Mouse (Mus musculus): ENCODE results near the gene Ly6g5b. TPM values are rescaled to one million over a fixed set of nuclear protein-coding genes. Genes with fewer than 3 reads are reported as not detected.
A peak's percentile ranks its signal among the peaks of the same experiment; 100 is the strongest.

Gene Ly6g5b
- polyA plus RNA-seq, 1 experiment = 1.4 TPM

- TF ChIP-seq CTCF (IDR thresholded peaks at IDR 0.05; ENCODE audit: extremely low read depth, insufficient read length, insufficient replicate concordance, low read depth, low read length) = no peak
- TF ChIP-seq POLR2A (IDR thresholded peaks at IDR 0.05; ENCODE audit: low read depth, low read length) = no peak
- Histone ChIP-seq H3K27me3 (ENCODE audit: control insufficient read depth, insufficient read depth, low read length) (no peaks in the 10 kb centered on the region), H3K36me3 (ENCODE audit: control insufficient read depth, insufficient read depth, low read length) (peaks cover 68% of the 10 kb centered on the region), H3K27ac (ENCODE audit: insufficient read depth, low read depth, low read length) (no peak overlapping the region), H3K4me1 (ENCODE audit: control insufficient read depth, insufficient read depth, insufficient read length, low read length) (peaks cover 4% of the 10 kb centered on the region; the same call in 1 of the 2 replicates), H3K4me3 (ENCODE audit: low read depth, low read length) (no peak overlapping the region)
- WGBS = 73% methylated on average over 16 of the region's 16 CpGs
Observed at GRCm38 (mm10) chr17:35140490-35140996, 25.3 kb upstream of the Ly6g5b start.

GRCm38 (mm10) chr17:35139269-35139668 lies 24.0 kb upstream of the Ly6g5b start:
- Histone ChIP-seq H3K36me3 (ENCODE audit: control insufficient read depth, insufficient read depth, low read length) (peaks cover 56% of the 10 kb centered on the region), H3K27me3 (ENCODE audit: control insufficient read depth, insufficient read depth, low read length) (no peaks in the 10 kb centered on the region), H3K27ac (ENCODE audit: insufficient read depth, low read depth, low read length) (no peak overlapping the region), H3K4me1 (ENCODE audit: control insufficient read depth, insufficient read depth, insufficient read length, low read length) (peaks cover 4% of the 10 kb centered on the region; the same call in 1 of the 2 replicates), H3K4me3 (ENCODE audit: low read depth, low read length) (no peak overlapping the region)
- 89% methylated on average over 3 of the region's 3 CpGs for WGBS
- TF ChIP-seq CTCF (IDR thresholded peaks at IDR 0.05; ENCODE audit: extremely low read depth, insufficient read length, insufficient replicate concordance, low read depth, low read length) = no peak
- no peak for TF ChIP-seq POLR2A (IDR thresholded peaks at IDR 0.05; ENCODE audit: low read depth, low read length)

DNA sequence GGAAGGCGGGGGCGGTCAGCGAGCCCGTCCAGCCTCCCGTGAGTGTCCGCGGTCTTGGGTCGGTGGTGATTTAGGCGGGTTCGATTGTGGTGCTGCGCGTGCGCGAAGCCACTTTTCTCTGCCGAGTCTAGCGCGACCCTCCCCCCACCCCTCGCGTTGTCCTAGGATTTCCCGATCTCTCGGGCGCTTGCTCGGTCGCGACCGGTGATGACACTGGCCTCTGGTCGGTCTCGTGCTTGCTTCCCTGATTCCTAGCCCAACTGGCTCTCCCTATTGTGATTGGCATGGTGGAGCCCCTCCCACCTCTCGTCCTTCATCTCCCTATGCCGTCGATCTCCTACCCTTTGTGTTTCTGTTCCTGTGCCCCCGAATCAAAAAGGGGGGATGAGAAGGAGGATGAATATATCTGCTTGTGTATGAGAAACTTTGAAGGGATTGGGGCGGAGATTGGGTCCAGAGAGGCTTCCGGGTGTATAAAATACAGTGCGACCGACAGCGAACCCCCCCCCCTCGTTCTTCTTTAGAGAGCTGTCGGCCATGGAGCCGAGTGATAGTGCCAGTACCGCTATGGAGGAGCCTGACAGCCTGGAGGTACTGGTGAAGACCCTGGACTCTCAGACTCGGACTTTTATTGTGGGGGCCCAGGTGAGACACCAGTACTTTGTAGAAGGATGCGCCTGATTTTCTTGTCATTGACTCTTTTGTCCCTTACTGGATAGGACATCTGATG lies 20.5 kb upstream of the Ly6g5b start:
- 1% methylated on average over 43 of the region's 43 CpGs for WGBS
- peak overlapping the region; percentile 67 for H3K4me3 ChIP-seq (ENCODE audit: low read depth, low read length)
- peaks cover 4% of the 10 kb centered on the region; the same call in 1 of the 2 replicates for H3K4me1 ChIP-seq (ENCODE audit: control insufficient read depth, insufficient read depth, insufficient read length, low read length)
- H3K27ac ChIP-seq (ENCODE audit: insufficient read depth, low read depth, low read length) = peak overlapping the region; percentile 95
- TF ChIP-seq POLR2A (IDR thresholded peaks at IDR 0.05; ENCODE audit: low read depth, low read length) (0 out of 2 replicates have a peak, but pooled peaks have one; percentile 5), CTCF (IDR thresholded peaks at IDR 0.05; ENCODE audit: extremely low read depth, insufficient read length, insufficient replicate concordance, low read depth, low read length) (no peak)
- no peaks in the 10 kb centered on the region for H3K27me3 ChIP-seq (ENCODE audit: control insufficient read depth, insufficient read depth, low read length)
- peaks cover 25% of the 10 kb centered on the region for H3K36me3 ChIP-seq (ENCODE audit: control insufficient read depth, insufficient read depth, low read length)

- Histone ChIP-seq H3K27me3 (ENCODE audit: control insufficient read depth, insufficient read depth, low read length) (no peaks in the 10 kb centered on the region), H3K36me3 (ENCODE audit: control insufficient read depth, insufficient read depth, low read length) (peaks cover 20% of the 10 kb centered on the region), H3K4me3 (ENCODE audit: low read depth, low read length) (peak within 1 kb of the TSS; percentile 67), H3K4me1 (ENCODE audit: control insufficient read depth, insufficient read depth, insufficient read length, low read length) (peaks cover 4% of the 10 kb centered on the region; the same call in 1 of the 2 replicates), H3K27ac (ENCODE audit: insufficient read depth, low read depth, low read length) (peak within 1 kb of the TSS; percentile 95)
- peak; percentile 31 for TF ChIP-seq POLR2A (IDR thresholded peaks at IDR 0.05; ENCODE audit: low read depth, low read length)
- no peak for TF ChIP-seq CTCF (IDR thresholded peaks at IDR 0.05; ENCODE audit: extremely low read depth, insufficient read length, insufficient replicate concordance, low read depth, low read length)
- under 1% methylated on average over 66 of the region's 66 CpGs for WGBS
Observed at GRCm38 (mm10) chr17:35134801-35135590, 19.8 kb upstream of the Ly6g5b start, which contains the start of gene Bag6. TSS of gene Bag6 (plus strand) at chr17:35135178.

DNA sequence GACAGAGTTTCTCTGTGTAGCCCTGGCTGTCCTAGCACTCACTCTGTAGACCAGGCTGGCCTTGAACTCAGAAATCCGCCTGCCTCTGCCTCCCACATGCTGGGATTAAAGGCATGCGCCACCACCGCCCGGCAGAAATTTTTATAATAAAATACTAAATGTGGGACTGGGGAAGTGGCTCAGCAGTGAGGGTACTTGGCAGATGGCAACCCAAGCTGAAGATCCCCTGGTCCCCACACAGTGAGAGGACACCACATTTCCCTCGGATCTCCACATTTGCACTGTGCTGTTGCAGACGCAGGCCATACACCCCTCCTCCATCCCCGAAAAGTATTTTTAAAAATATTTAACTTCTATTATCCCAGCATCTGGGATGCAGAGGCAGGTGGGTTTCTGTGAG lies 18.3 kb upstream of the Ly6g5b start:
- 92% methylated on average over 7 of the region's 7 CpGs for WGBS
- TF ChIP-seq POLR2A (IDR thresholded peaks at IDR 0.05; ENCODE audit: low read depth, low read length) = no peak
- no peak for TF ChIP-seq CTCF (IDR thresholded peaks at IDR 0.05; ENCODE audit: extremely low read depth, insufficient read length, insufficient replicate concordance, low read depth, low read length)
- Histone ChIP-seq H3K27ac (ENCODE audit: insufficient read depth, low read depth, low read length) (no peak overlapping the region), H3K27me3 (ENCODE audit: control insufficient read depth, insufficient read depth, low read length) (no peaks in the 10 kb centered on the region), H3K36me3 (ENCODE audit: control insufficient read depth, insufficient read depth, low read length) (peaks cover 7% of the 10 kb centered on the region), H3K4me3 (ENCODE audit: low read depth, low read length) (no peak overlapping the region), H3K4me1 (ENCODE audit: control insufficient read depth, insufficient read depth, insufficient read length, low read length) (peaks cover 4% of the 10 kb centered on the region; the same call in 1 of the 2 replicates)

GRCm38 (mm10) chr17:35132174-35132560 lies 16.9 kb upstream of the Ly6g5b start:
- Histone ChIP-seq H3K36me3 (ENCODE audit: control insufficient read depth, insufficient read depth, low read length) (peaks cover 13% of the 10 kb centered on the region), H3K27ac (ENCODE audit: insufficient read depth, low read depth, low read length) (no peak overlapping the region), H3K27me3 (ENCODE audit: control insufficient read depth, insufficient read depth, low read length) (no peaks in the 10 kb centered on the region), H3K4me3 (ENCODE audit: low read depth, low read length) (no peak overlapping the region), H3K4me1 (ENCODE audit: control insufficient read depth, insufficient read depth, insufficient read length, low read length) (peaks cover 8% of the 10 kb centered on the region)
- no peak for TF ChIP-seq POLR2A (IDR thresholded peaks at IDR 0.05; ENCODE audit: low read depth, low read length)
- TF ChIP-seq CTCF (IDR thresholded peaks at IDR 0.05; ENCODE audit: extremely low read depth, insufficient read length, insufficient replicate concordance, low read depth, low read length) = no peak
- WGBS = 64% methylated on average over 3 of the region's 3 CpGs

Measured in small intestine, adult 2 months (tissue).